Mouse (Mus musculus): ENCODE measurements at regions not wholly inside any gene's neighbourhood (a gene's known extent, or its start where the extent isn't known, plus 50 kb on each side); places are given as distances from the start of the nearest gene placed in this dataset.
"Not testable (repeated sequence)": the region's sequence is repeated elsewhere in the genome, so short reads cannot be mapped to it uniquely, and the experiment has no call there.

DNA sequence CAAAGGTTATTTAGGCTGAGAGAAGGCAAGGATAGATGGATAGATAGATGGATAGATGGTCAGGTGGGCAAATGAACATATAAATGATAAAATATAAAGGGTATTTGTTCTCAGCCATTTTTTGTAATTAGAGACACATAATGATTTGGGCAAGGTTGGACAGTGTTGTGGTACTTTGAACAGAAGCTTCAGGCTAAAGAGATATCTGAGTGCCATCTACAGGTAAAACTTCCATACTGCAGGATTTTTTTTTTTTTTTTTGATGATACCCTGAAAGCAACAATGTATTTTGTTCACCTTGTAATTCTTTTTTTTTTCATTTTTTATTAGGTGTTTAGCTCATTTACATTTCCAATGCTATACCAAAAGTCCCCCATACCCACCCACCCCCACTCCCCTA lies 110.1 kb upstream of the Trabd2b start:
- DNase-seq: no peak

DNA sequence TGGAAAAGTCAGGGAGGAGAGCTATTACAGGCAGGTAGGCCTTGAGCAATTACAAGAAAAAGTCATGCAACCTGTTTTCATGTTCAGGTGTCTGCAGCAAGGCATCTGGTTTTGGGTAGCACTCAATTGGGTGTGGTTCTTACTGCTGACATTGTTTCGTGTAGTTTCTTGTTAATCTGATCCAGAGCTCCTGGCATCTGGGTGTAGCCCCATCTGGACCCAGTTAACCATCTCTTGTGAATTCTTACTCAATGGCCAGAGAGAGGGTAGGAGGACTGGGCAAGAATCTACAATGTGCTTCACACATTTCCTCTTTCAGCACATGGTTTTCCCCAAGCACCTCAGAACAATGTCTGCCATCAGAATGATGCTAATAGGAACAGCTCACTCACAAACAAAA lies 108.0 kb upstream of the Trabd2b start:
- DNase-seq: not testable (repeated sequence)

DNA sequence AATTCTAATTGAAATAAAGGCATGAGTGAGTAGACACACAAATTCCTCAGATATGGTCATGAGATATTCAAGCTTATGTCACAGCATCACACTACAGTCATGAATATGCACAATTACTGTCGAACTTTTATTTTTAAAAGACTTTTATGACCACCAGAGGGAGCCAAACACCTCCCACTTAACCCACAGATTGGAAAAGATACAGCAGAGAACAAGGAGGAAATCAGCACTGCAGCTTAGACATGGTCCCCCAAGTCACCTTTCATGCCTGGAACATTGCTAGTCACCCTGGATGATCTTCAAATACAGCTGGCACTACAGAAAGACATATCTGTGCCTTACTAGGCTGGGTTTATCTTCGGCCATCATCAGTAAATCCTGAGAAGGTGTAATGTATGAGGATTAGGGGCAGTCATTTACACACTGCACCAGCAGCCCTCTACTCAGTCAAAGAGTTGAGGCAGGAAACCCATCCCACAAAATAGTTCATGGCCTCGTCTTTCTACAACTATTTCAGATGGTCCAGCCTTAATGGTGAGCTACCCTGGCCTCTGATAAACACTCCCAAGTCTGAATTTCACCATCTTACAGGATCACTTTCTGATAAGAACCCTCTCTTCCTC lies 106.0 kb upstream of the Trabd2b start:
- DNase-seq: peak; percentile 34 to 58

DNA sequence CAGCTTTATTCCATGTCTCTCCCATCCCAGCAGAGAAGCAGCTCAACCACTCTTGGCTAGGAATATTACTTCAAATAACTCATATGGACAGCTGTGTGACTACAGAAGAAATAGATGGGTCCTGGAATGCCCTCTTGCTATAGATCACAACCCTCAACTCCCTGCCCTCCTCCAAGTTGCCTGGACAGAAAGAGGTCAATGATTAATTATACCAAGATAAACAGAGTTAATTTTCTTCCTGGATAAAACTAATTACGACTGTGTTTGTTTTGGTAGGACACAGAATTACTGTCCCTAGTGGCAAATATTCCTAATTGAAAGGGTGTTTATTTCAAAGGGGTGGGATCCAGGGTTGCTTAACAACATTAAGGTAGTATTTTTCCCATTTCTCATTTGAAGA lies 101.9 kb upstream of the Trabd2b start:
- peak in 1 of 2 experiments; percentile 16 for DNase-seq

DNA sequence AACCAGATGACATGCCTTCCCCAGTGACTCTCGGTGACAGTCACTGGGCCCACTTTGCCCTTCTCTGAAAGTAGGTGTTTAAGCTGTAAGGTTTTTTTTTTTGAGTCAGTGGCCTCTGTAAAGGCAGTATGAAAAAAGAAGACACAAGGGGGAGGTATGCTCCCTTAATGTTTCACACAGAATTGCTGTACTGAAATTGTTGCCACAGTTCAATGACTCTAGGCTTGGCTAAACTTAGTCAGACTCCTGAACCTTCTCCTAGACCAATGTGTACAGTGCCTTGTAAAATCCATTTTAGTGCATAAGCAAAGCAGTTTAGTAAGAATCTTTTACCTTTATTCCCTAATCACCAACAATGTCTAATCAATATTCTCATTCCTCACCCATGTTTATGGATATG lies 99.0 kb upstream of the Trabd2b start:
- peak in 1 of 2 experiments; percentile 61 for DNase-seq

DNA sequence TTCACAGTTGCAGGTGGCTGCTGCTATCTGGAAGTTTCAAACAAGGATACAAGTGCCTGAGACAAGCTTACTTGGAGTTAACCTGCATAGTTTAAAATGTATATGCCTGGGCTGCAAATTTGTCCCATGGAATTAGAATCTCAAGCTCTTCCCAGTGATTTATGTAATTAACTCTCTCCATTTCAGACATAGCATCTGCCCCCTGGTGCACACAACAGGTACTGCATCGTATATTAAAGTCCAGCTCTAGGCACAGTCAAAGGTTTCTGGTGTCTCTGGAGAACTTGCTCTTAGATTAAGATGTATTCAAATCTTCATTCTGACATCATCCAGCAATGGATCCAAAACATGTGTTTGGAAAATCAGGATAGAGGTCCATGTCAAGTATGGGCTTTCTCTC lies 98.0 kb upstream of the Trabd2b start:
- peak; percentile 44 to 76 for DNase-seq

DNA sequence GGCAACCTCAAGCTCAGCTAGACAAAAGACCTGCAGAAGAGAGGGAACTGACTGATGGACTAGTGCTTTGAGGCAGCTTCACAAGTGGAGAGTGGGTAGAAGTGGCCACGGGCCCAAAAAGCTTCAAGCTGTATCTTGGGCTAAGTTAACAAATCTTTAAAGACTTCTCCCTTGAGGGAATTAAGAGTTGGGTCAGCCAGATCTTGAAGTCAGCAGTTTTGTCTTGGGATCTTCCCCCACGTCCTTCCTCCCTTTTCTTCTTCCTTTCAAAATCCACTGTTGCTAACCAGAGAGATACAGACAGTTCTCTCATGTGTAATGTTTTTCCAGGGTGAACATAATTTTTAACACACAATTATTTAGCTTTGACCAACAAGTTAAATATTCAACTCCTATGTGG lies 91.5 kb upstream of the Trabd2b start:
- DNase-seq: peak; percentile 45 to 60

DNA sequence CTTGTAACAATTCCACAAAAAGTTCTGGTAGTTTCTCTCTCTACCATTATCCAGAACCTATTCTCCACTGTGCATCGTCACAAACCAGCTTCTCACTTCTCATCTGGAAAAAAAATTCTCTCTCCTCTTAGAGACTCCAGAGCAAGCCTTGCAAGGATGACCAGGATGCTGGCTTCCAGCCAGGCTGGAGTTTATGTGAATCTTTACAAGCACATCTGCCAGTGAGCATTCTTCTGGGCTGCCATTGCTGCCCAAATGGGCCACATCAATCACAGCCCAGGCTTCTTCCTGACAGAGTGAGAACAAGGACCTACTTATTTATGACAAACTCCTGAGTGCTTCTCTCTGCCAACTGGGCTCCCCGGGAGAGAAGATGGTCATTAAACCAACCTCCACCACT lies 91.0 kb upstream of the Trabd2b start:
- DNase-seq: peak; percentile 56 to 77

DNA sequence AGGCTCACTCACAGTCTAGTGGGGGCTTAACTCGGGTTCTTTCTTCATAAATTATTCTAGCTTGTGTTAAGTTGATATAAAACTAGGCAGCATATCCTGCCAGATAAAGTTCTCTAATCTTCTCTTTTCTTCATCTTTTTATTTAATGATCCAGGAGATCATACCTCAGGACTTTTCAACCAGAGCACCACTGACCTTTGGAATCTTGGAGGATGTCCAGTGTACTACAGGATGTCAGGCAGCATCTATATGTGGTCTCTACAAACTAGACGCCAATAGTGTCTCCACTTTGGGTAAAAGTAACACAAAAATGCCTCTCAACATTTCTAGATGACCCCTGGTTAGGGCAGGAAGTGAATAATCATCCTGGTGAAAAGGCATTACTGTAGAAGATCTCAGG lies 89.4 kb upstream of the Trabd2b start:
- DNase-seq: peak; percentile 33 to 35

DNA sequence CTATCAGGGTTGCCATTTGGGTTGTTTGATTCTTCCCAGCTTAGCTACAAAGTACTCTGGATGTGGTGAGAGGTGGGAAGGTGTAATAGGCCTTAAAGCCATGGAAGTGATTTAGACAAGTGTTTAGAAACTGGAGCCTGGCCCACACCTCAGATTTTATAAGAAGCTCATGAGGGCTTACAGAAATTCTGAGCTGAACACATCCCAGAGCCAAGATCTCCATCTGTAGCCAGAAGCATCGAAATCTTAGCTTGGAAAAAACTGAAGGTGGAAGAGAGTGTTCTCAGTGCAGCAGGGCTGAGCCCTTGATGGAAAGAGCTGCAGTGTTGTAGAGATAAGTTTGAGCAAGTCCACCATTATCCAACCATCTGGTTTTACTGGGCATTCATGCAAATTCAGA lies 86.4 kb upstream of the Trabd2b start:
- no peak for DNase-seq

DNA sequence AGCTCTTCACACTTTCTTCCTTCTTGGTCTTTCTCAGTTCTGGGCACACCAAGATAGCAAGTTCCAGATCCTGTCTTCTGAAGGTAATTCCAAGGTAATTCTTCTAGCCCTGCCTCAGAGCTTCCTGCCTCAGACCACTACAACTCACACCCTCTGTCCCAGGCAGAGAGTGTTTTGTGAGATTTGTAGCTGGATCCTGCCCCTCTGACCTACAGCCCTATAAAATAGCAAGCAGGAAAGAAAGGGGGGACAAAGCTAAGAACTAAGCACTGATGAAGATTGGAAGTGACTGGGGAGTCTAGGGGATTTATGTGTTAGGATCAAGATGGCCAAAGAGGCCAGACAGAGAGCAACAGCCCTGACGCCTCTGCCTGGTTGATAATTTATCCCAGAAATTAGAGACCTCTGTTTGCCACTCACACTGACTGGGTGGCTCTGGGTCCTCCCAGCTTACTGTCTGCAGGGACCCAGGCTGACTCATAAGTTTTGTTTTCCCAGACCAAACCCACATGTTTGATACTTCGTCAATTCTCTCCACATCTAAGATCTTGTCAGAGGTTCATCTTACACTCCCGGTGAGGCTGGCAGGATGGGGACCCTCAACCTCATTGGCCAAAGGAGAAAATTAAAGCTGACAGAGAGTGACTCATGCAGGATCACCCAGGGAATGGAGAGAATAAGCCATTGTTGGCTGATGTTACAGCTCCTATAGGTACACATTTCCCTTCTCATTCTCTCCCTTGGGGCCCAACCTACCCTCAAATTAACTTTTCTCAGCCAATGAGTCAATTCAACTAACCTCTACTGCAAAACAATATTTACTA lies 84.8 kb upstream of the Trabd2b start:
- DNase-seq: no peak

DNA sequence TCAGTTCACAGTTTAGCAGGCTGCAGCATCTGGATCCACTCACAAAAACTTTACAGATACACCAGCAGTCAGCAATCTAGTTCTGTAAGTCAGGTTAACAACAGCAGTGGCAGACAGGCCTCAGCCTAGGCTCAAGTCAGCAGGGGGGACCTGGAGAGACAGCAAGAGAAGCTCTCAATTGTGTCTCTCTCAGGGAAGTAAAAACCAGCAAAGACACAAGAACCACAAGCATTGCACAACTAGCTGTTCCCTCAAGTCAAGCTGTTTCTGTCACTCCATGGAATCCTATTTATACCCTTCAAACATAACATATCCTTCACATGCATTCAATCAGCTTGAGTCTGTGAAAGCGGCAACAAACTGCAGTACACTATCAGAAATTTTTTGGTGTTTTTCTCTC lies 76.5 kb upstream of the Trabd2b start:
- no peak for DNase-seq

DNA sequence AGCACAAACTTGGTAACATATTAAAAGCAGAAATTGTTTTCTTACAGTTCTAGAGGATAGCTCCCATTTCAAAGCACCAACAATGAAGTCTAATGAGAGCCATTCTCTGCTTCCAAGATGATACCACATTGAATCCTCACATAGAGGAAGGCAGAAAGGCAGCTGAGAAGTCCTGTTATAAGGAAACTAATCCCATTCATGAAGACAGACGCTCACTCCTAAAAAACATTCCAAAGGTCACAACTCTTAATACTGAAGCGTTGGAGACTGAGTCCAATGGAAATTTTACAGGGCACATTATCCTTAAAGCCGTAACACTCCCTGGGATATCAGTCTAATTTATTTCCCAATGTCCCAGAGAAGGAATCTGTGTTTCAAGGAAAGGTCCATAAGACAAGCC lies 75.4 kb upstream of the Trabd2b start:
- no peak for DNase-seq

DNA sequence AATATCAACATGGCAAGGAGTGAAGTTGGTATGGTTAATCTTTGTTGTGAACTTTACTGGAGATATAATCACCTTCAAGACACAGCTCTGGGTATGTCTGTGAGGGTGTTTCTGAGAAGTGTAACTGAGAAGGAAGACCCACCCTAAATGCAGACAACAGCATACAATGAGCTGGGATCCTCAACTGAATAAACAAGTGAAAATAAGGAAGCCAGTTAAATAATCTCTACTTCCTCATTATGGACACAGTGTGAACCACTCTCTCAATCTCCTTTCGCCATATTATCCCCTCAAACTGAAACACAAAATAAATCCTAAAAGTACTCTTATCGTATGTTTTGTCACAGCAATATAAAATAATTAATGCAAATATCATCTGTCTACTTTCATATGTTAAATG lies 71.7 kb upstream of the Trabd2b start:
- no peak for DNase-seq

DNA sequence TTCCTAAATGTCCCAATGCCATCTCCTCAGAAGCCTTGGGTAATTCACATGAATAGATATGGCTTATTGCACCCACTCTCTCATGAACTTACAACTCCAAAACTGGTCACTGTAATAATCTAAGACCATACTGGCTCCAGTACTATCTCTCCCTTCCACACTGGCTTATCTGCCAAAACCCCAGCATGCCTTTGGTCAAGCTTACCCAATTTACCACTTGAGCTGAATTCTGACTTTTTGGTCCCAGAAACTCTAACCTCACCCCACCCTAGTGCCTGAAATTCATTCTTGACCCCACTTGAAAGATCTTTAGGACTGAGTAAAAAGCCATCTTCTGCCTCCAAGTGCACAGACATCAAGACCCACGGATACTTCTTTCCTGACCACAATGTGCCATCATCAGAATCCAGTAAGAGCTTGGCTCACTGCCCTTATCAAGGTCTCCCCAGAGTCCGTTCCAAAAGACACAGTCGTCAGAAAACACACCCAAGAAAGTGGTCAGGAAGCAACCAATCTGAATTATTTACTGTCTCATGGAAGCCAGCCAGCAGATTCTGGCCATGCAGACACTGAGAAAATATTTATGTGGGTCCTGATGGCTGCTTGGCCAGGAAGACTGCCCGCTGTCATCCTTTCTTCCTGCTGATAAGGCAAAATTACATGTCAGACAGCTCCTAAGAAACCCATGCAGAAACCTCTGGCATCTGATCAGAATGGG lies 70.3 kb upstream of the Trabd2b start:
- peak; percentile 48 to 53 for DNase-seq

DNA sequence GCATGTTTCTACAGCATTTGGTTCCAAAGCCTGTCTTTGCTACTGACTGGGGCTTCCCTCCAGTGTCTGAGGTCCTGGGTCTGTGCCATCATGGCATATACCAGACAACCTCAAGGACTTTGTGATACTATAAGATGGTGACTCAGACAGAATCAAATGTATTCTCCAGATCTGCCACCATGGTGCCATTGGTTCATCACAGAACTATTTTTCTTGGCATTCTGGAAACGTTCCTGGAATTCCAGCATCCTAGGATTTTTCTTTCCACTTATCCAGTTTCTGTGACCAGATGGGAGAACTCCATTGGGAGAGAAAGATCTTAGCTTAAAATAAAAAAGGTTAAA lies 69.8 kb upstream of the Trabd2b start:
- DNase-seq: no peak

DNA sequence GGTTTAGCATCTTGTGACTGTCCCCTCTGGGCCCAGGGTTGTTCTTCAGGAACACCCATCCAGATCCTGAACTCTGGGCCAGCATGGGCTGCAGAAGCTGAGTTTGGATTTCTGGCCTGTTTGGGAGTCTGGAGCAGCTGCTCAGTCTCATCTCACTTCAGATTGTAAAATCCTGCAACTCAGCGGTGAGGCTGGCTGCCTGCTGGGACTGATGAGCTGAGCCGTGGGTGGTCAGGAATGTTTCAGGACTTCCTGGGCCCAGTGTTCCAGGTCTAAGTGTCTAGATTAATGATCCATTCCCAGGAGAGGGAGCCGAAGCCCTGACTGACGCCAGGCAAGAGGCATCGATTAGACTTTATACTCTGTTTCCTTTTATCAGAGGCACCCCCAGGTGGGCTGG lies 66.7 kb upstream of the Trabd2b start:
- peak; percentile 78 to 85 for DNase-seq

DNA sequence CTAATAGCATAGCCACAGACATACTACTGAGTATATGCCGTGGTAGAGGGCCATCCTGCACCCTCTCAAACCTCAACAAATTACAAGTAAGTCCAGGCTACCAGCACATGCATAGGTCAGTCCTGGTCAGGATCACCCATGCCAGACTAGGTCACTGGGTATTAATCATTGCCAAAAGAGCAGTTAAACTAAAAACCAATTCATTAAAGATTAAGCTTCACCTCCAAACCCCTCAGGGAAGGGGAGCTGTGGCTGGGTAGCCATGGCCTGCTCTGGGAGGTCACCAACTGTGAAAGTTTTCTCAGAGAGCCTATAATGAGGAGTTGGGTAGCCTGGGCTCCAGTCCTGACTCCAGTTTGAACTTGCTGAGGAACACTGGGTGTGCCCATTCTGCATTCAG lies 61.4 kb upstream of the Trabd2b start:
- peak; percentile 67 to 90 for DNase-seq

DNA sequence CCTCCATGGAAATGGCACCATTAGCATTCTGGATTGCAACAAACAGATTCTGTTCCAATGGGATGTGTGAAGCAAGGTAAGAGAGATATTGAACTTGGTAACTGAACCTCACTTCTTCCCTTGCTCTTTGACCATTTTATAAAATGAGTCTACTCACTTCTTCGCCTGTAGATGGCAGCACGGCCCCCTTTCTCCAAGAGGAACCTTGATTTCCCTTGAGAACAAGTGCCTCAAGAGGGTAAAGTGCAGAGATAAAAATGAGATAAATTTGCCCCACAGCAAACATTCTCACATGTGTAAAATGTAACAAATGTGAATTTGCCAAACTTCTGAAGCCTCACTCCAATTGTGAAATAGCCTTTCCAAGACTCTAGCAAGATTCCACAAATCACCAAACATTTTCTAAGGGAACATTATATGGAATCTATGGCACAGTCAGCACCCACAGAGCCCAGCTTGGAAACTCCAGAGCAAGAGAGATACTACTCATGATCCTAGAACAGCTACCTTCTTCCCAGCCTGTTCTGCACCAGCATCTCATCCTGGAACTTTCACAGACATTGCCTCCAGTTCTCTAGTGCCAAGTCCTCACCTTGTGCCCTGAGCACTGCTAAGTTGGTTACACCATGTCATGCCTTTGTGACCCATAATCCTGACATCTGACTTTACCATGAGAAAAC lies 60.3 kb upstream of the Trabd2b start:
- peak; percentile 66 to 84 for DNase-seq

DNA sequence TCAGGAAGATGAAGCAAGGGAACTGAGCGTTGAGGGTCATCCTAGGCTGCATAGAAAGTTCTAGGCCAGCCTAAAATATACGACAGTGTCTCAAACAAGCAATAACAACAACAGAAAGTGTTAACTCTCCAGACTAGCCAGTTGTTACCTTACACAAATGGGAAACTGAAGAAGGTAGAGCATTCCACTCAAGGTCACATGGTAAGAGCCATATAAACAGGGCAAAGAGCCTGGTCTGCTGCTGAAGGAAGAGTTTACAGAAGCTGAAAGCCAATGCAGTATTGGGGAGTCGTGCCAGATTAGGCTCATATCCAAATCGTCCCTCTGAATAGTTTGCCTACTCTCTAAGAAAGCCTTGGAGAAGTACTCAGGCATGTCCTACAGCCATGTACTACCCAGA lies 59.6 kb upstream of the Trabd2b start:
- DNase-seq: no peak

DNA sequence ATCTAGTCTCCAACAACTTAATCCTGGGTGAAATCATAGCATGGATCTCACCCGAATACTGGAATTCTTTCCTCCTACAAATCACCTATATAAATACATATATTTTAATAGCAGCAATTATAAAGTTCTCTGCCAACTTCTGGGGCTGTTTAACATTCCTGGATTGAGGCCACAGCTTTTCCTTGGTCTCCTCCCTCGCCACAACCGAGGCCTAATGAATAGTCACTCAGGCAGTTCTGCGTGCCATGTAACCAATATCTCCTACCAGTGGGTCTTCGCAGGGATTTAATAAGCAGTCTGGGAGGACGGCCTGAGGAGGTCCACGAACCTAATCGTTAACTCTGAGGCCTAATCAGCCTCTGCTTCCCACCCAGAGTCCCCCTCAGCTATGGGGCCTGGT lies 56.9 kb upstream of the Trabd2b start:
- no peak for DNase-seq

DNA sequence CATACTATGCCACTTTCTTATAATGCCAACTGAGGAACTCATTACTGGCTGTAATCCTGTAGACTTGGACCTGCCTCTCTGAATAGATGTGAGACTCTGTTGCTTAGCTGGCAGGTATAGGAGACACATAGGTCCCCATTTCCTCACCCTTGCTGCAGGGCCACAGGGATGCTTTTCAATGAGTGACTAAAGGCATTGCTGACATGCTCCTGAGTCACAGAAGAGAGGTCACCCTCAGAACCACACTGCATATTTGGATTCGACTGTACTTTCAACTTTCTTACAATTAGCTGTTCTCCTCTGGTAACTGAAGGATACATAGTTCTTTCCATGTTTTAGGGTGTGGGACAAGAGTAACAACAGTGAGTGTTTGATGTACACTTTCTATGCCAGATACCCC lies 55.2 kb upstream of the Trabd2b start:
- DNase-seq: no peak

DNA sequence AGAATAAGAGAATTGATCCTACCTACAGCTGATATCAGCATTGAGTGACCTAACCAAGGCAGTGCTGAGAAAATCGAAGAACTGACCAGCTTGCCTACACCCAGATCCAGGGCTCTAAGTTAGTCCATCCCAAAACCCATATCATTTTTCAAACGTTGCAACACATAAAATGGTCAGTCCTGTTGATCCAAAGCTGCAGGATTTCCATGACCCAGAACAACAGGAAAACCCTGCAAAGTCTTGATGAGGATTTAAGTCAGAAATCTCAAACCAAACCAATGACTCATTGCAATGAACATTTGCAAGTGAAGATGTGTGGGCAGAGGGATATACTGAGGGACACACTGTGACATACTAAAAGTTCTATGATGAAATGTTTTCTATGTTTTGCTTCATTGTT lies 53.5 kb upstream of the Trabd2b start:
- no peak for DNase-seq

Measured in kidney, postnatal 36 days (tissue).